Mouse (Mus musculus) embryonic facial prominence, embryonic 14.5 days (tissue): Measurements from ENCODE around the gene Rack1. TPM values are rescaled to one million over a fixed set of nuclear protein-coding genes. Genes with fewer than 3 reads are reported as not detected.

Source experiments
- ATAC-seq: fragments of 200-750 bp; cut with Nextera tagmentation; 2 replicates; pipeline ENCODE4 v1.8.0; 2017; ENCODE audit warnings: low read depth, moderate number of reproducible peaks, moderate TSS enrichment
- DNase-seq: peaks from one replicate; pipeline ENCODE4 v3.0.0-alpha.2; 2015; ENCODE audit warnings: low spot score
- H3K27ac ChIP-seq: fragments of 300-500 bp; sonication (generic); replicated peaks from 2 replicates; pipeline ENCODE4 v1.5.1; 2014; ENCODE audit warnings: low read depth, mild to moderate bottlenecking, low read length, moderate library complexity
- H3K27me3 ChIP-seq: fragments of 300-500 bp; sonication (generic); replicated peaks from 2 replicates; pipeline ENCODE4 v1.6.1; 2014; ENCODE audit warnings: low read length; ENCODE audit not compliant: control insufficient read depth, insufficient read depth
- H3K36me3 ChIP-seq: fragments of 300-500 bp; sonication (generic); 2 replicates; pipeline ENCODE4 v1.6.1; 2014; ENCODE audit warnings: low read length, mixed read lengths; ENCODE audit not compliant: control insufficient read depth, insufficient read depth
- H3K4me1 ChIP-seq: fragments of 300-500 bp; sonication (generic); 2 replicates; pipeline ENCODE4 v1.6.1; 2014; ENCODE audit warnings: antibody characterized with exemption, low read length; ENCODE audit not compliant: control insufficient read depth, insufficient read depth
- H3K4me2 ChIP-seq: fragments of 300-500 bp; sonication (generic); 2 replicates; pipeline ENCODE4 v1.6.1; 2014; ENCODE audit warnings: low read depth, mild to moderate bottlenecking, low read length, moderate library complexity, mixed read lengths
- H3K4me3 ChIP-seq: fragments of 300-500 bp; sonication (generic); 2 replicates; pipeline ENCODE4 v1.5.1; 2014; ENCODE audit warnings: low read depth, mild to moderate bottlenecking, low read length
- H3K9ac ChIP-seq: fragments of 300-500 bp; sonication (generic); 2 replicates; pipeline ENCODE4 v1.6.1; 2014; ENCODE audit warnings: low read depth, mild to moderate bottlenecking, low read length, moderate library complexity, mixed read lengths
- H3K9me3 ChIP-seq: fragments of 300-500 bp; sonication (generic); 2 replicates; pipeline ENCODE4 v1.6.1; 2016; ENCODE audit warnings: low read length; ENCODE audit not compliant: control insufficient read depth
- WGBS: fragments of 180-500 bp; shearing (Covaris S2); extraction: QIAGEN DNeasy Blood & Tissue Kit; methylation state at CpG from one replicate; pipeline ENCODE4 v1.1.7; 2014; 5-methylcytosine and 5-hydroxymethylcytosine counted together
- polyA plus RNA-seq: library from polyadenylated mRNA; unstranded; fragments of >200 nt; fragmentation: Nextera tagmentation; extraction: Ambion mirVana; gene quantifications from 2 replicates; pipeline ENCODE4 v1.2.1, GENCODE M21; 2014

The Rack1 gene
- polyA plus RNA-seq, 1 experiment from 2014 or later: 926 TPM

DNA sequence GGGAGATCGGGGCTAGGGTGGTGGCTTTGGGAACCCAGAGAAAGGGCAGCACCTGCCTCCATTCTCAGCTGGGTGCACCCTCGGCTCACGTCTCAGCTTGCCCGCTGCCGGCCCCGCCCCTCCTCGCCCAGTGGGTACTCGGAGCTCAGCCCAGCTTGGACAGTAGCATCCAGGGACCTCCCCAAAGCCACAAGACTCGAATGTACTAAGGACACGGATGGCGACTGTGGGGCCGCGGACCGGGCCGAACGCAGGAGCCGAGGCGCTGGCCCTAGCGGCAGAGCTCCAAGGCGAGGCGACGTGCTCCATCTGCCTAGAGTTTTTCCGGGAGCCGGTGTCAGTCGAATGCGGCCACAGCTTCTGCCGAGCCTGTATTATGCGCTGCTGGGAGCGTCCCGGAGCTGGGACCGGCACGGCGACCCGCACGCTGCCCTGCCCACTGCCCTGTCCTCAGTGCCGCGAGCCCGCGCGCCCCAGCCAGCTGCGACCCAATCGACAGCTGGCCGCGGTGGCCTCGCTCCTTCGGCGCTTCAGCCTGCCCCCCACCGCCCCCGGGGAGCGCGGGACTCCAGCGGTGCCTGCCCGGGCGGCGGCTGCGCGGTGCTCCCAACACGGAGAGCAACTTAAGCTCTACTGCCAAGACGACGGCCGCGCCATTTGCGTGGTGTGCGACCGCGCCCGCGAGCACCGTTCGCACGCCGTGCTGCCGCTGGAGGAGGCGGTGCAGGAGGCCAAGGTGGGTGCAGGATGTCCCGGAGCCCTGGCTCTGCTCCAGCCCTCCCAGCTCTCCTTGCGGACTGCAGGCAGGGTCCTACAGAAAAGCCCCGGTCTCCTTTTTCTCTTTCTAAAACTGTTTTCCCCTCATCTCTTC lies 37.4 kb downstream of the Rack1 start:
- H3K27ac ChIP-seq: peak overlapping the region; percentile 33; the same call in 1 of the 2 replicates
- peak; percentile 68 for DNase-seq
- peak overlapping the region; percentile 72 for H3K9ac ChIP-seq
- H3K27me3 ChIP-seq: no peaks in the 10 kb centered on the region
- peak overlapping the region; percentile 79 for H3K4me2 ChIP-seq
- H3K9me3 ChIP-seq: no peaks in the 10 kb centered on the region
- peaks cover 8% of the 10 kb centered on the region for H3K4me1 ChIP-seq
- H3K4me3 ChIP-seq: peak overlapping the region; percentile 78
- H3K36me3 ChIP-seq: no peaks in the 10 kb centered on the region
- 0% methylated on average over 27 of the region's 77 CpGs for WGBS
- ATAC-seq: peak; percentile 7; the same call in 1 of the 2 replicates

- 2% methylated on average over 16 of the region's 16 CpGs for WGBS
- H3K4me2 ChIP-seq: peak overlapping the region; percentile 79
- peak overlapping the region; percentile 33; the same call in 1 of the 2 replicates for H3K27ac ChIP-seq
- peak overlapping the region; percentile 72 for H3K9ac ChIP-seq
- no peaks in the 10 kb centered on the region for H3K36me3 ChIP-seq
- H3K27me3 ChIP-seq: no peaks in the 10 kb centered on the region
- H3K4me3 ChIP-seq: peak overlapping the region; percentile 78
- ATAC-seq: no peak
- peak; percentile 49 for DNase-seq
- no peaks in the 10 kb centered on the region for H3K9me3 ChIP-seq
- peaks cover 8% of the 10 kb centered on the region for H3K4me1 ChIP-seq
Measured at GRCm38 (mm10) chr11:48838181-48838797, 38.2 kb downstream of the Rack1 start.

DNA sequence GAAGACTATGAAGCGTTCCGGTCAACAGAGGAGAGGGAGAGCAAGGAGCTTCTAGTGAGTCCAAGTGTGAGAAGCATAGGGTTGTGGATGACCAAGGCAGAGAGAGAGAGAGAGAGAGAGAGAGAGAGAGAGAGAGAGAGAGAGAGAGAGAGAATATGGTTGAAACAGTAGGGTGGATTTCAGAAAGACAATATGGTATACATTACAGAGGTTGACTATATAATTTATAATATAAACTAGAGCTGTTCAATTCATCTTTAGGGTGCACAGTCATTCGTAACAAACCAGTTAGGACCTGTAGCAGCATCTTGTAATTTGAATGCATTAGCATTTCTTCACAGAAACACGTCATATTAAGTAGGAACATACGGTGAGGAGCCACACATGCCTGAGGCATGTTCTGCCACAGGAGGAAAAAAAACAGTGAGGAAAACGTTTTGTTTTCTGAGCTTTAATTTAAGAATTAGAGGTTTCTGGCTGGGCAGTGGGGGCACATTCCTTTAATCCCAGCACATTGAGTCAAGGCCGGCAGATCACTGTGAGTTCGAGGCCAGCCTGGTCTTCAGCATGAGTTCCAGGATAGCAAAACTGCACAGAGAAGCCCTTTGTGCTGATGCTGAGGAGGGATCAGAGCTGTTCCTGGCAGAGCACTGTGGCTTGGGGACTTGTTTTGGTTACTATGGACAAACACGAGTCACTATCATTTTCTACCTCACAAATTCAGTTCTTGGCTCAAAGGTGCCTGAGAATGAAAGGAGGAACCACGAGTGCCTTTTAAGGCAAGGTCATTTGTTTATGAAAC lies 38.9 kb downstream of the Rack1 start:
- 60% methylated on average over 10 of the region's 10 CpGs for WGBS
- ATAC-seq (no peak), DNase-seq (no peak)
- Histone ChIP-seq H3K9me3 (no peaks in the 10 kb centered on the region), H3K27ac (no peak overlapping the region), H3K4me3 (peak overlapping the region; percentile 78), H3K4me1 (peaks cover 8% of the 10 kb centered on the region), H3K27me3 (no peaks in the 10 kb centered on the region), H3K4me2 (peak overlapping the region; percentile 79), H3K36me3 (no peaks in the 10 kb centered on the region), H3K9ac (no peak overlapping the region)

- Histone ChIP-seq H3K9me3 (no peaks in the 10 kb centered on the region), H3K4me3 (no peak overlapping the region), H3K27ac (no peak overlapping the region), H3K36me3 (no peaks in the 10 kb centered on the region), H3K9ac (no peak overlapping the region), H3K27me3 (no peaks in the 10 kb centered on the region), H3K4me1 (peaks cover 8% of the 10 kb centered on the region), H3K4me2 (no peak overlapping the region)
- ATAC-seq (no peak), DNase-seq (no peak)
Measured at GRCm38 (mm10) chr11:48840805-48841204, 40.7 kb downstream of the Rack1 start.

DNA sequence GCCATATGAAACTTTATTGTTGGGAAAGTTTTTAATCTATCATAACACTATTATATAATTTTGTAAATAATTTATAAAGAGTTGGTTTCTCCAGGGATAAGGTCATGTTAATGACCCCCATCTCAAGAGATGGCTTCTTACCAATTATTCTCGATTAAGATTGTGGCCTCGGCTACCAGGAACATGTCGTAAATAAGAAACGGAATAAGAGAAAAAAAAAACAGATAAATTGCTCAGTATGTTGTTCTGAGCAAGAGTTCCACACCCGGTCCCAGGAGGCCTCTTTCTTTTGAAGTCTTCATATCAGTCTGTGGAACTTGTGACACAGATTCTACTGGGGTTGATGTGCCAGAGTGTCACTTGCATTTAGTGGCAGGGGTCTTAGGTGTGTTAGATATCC lies 41.1 kb downstream of the Rack1 start:
- Histone ChIP-seq H3K9me3 (no peaks in the 10 kb centered on the region), H3K4me1 (peaks cover 8% of the 10 kb centered on the region), H3K4me3 (no peak overlapping the region), H3K9ac (no peak overlapping the region), H3K27ac (no peak overlapping the region), H3K4me2 (no peak overlapping the region), H3K27me3 (no peaks in the 10 kb centered on the region), H3K36me3 (no peaks in the 10 kb centered on the region)
- DNase-seq: no peak
- no peak for ATAC-seq
- 84% methylated on average over 5 of the region's 5 CpGs for WGBS

DNA sequence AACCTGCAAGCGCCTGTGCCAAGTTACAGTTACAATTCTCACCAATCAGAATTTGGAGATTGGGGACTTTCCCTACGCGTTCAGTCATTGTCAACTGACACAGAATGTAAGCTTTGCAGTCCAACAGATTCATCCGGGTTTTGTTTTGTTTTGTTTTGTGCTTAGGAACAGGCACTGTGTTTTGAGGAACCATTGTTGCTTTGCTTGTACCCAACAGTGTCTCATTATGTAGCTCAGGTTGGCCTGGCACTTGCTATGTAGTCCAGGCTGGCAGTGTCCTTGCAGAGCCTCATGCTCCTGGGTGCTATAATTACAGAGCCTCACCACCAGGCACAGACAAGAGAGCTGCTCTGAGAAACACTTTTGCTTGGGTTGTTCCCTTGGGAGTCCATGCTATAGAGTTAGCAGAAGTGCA lies 42.3 kb downstream of the Rack1 start:
- Histone ChIP-seq H3K4me2 (no peak overlapping the region), H3K4me1 (peaks cover 8% of the 10 kb centered on the region), H3K27ac (no peak overlapping the region), H3K4me3 (no peak overlapping the region), H3K9ac (no peak overlapping the region), H3K36me3 (no peaks in the 10 kb centered on the region), H3K9me3 (no peaks in the 10 kb centered on the region), H3K27me3 (no peaks in the 10 kb centered on the region)
- DNase-seq (no peak), ATAC-seq (no peak)
- WGBS: 77% methylated on average over 4 of the region's 4 CpGs

DNA sequence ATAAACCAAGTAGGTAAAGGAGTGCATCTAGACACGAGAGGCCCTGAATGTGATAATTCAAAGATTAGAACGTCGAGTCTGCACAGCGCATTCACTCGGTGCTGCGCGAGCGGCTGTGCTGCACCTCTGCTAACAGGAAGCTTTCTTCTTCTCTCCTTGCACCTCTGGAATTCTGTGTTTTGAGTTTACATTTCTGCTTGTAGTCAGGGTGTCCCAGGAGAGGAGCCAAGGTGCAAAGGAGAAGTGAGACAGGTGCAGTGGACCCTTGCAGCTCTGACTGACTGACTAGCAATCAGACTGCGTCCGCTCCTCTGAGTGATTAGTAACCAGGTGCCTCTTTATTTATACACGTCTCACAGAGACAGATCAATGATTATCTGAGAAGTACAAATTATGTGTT lies 43.1 kb downstream of the Rack1 start:
- no peak for DNase-seq
- WGBS: 81% methylated on average over 11 of the region's 11 CpGs
- no peak overlapping the region for H3K4me2 ChIP-seq
- no peaks in the 10 kb centered on the region for H3K27me3 ChIP-seq
- no peak overlapping the region for H3K9ac ChIP-seq
- H3K36me3 ChIP-seq: no peaks in the 10 kb centered on the region
- no peak overlapping the region for H3K4me3 ChIP-seq
- peaks cover 6% of the 10 kb centered on the region for H3K4me1 ChIP-seq
- ATAC-seq: no peak
- no peaks in the 10 kb centered on the region for H3K9me3 ChIP-seq
- no peak overlapping the region for H3K27ac ChIP-seq

DNA sequence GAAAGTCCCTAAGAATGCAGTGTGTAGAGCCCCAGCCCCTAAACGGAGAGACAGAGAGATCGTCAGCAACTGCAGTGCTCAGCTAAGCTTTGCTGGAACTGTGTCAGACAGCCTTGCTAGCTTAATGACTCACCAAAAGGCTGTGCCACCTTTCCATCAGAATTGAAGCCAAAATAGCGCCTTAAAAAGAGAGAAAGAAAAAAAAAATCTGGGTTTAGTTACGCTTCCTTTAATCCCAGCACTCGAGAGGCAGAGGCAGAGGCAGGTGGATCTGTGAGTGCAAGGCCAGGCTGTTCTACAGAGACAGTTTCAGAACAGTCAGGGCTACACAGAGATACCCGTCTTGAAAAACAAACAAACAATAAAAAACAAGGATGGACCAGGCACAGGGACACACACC lies 44.2 kb downstream of the Rack1 start:
- Histone ChIP-seq H3K9me3 (no peaks in the 10 kb centered on the region), H3K27me3 (no peaks in the 10 kb centered on the region), H3K4me1 (no peaks in the 10 kb centered on the region), H3K27ac (no peak overlapping the region), H3K36me3 (no peaks in the 10 kb centered on the region), H3K4me2 (no peak overlapping the region), H3K4me3 (no peak overlapping the region), H3K9ac (no peak overlapping the region)
- DNase-seq (no peak), ATAC-seq (no peak)
- 50% methylated on average over 6 of the region's 6 CpGs for WGBS
